Comparison of ENCODE assay signal across 13 mouse cellular contexts in genomic region chr5:72851674-72852098, GRCm38 (mm10). TPM values are rescaled to one million over a fixed set of nuclear protein-coding genes. Genes with fewer than 3 reads are reported as not detected.
DNase-seq lines count a peak whose midpoint lies in the region; ATAC-seq and TF ChIP-seq lines count a peak whose summit lies in the region.
"Had no signal": no experiment of that assay in that cellular context is flagged by ENCODE, and none has a peak within 500 bp of the region (broad histone marks: within the 10 kb centered on the region; RNA-seq: fewer than 3 reads in every experiment).

No protein-coding gene starts in this region.

- peak overlapping the region; percentile 48 for H3K27ac ChIP-seq in bone marrow macrophage, adult 2 months (ENCODE audit: insufficient read depth, low read depth, low read length)
- no peak overlapping the region for H3K27ac ChIP-seq in liver, embryonic 14.5 days
- no peak overlapping the region for H3K27ac ChIP-seq in stomach, postnatal 0 days (replicated peaks)

- TF ChIP-seq CTCF in lung, adult 2 months (IDR thresholded peaks at IDR 0.05; ENCODE audit: insufficient read depth, low read length), result no peak
- no peak for TF ChIP-seq CTCF in bone marrow macrophage, adult 2 months (IDR thresholded peaks at IDR 0.05; ENCODE audit: low read depth, low read length)
- TF ChIP-seq CTCF in liver, embryonic 14.5 days (IDR thresholded peaks at IDR 0.05; ENCODE audit: low read depth), result no peak
- no peak for TF ChIP-seq CTCF in stomach, postnatal 0 days (IDR thresholded peaks at IDR 0.05; ENCODE audit: low read depth)

- H3K4me2 ChIP-seq in liver, embryonic 14.5 days (ENCODE audit: low read depth), result no peak overlapping the region
- no peak overlapping the region for H3K4me2 ChIP-seq in stomach, postnatal 0 days (replicated peaks; ENCODE audit: low read depth)

- H3K4me3 ChIP-seq in lung, adult 2 months (replicated peaks; ENCODE audit: extremely low read depth, low read depth, low read length), result no peak overlapping the region
- H3K4me3 ChIP-seq in bone marrow macrophage, adult 2 months (ENCODE audit: insufficient read depth, low read length), result no peak overlapping the region
- no peak overlapping the region for H3K4me3 ChIP-seq in liver, embryonic 14.5 days (ENCODE audit: insufficient read depth in 1 of 2, low read depth in 2 of 2, low read length in 2 of 2)
- H3K4me3 ChIP-seq in stomach, postnatal 0 days (ENCODE audit: low read depth, low read length), result no peak overlapping the region

- H3K27me3 ChIP-seq in liver, embryonic 14.5 days (ENCODE audit: control insufficient read depth, insufficient read depth, low read length), result no peaks in the 10 kb centered on the region
- H3K27me3 ChIP-seq in stomach, postnatal 0 days (ENCODE audit: control insufficient read depth, insufficient read depth, low read length), result no peaks in the 10 kb centered on the region

- H3K4me1 ChIP-seq in lung, adult 2 months (ENCODE audit: control insufficient read depth, insufficient read depth, low read length), result peaks cover 5% of the 10 kb centered on the region
- peaks cover 84% of the 10 kb centered on the region for H3K4me1 ChIP-seq in bone marrow macrophage, adult 2 months (ENCODE audit: control insufficient read depth, insufficient read depth, low read length)
- peaks cover 11 to 41% of the 10 kb centered on the region in 2 experiments for H3K4me1 ChIP-seq in liver, embryonic 14.5 days (replicated peaks; ENCODE audit: control insufficient read depth in 2 of 2, insufficient read depth in 2 of 2, low read length in 1 of 2)
- 0 out of 2 replicates have a peak, but pooled peaks cover 6% of the 10 kb centered on the region for H3K4me1 ChIP-seq in stomach, postnatal 0 days (replicated peaks; ENCODE audit: control insufficient read depth, insufficient read depth)

- WGBS in lung, adult 2 months, result 61% methylated on average over 4 of the region's 4 CpGs
- WGBS in liver, embryonic 14.5 days (ENCODE audit: insufficient replicate concordance), result 3% methylated on average over 4 of the region's 4 CpGs
- WGBS in stomach, postnatal 0 days, result 53% methylated on average over 4 of the region's 4 CpGs

- peak; percentile 72 for TF ChIP-seq EP300 in liver, embryonic 14.5 days (IDR thresholded peaks at IDR 0.05; ENCODE audit: low read depth)
- TF ChIP-seq EP300 in stomach, postnatal 0 days (optimal IDR thresholded peaks at IDR 0.05), result no peak

- DNase-seq in lung, postnatal 25 days (ENCODE audit: low spot score), result peak; percentile 37
- no peak for DNase-seq in lung, adult 2 months
- DNase-seq in liver, embryonic 14.5 days (ENCODE audit: low read depth in 3 of 3, low spot score in 3 of 3), result peak in 2 of 3 experiments; percentile 30
- no peak for DNase-seq in stomach, postnatal 0 days (ENCODE audit: low spot score)
- DNase-seq in cerebellum, adult 8-10 months, result no peak
- DNase-seq in adrenal gland, postnatal 4 days (ENCODE audit: low spot score in 2 of 2), result no peak
- DNase-seq: cerebellum, adult 9-11 months; gastrocnemius, postnatal 25 days; kidney, adult 2 months; left cerebral cortex, postnatal 4 days; thymus, postnatal 25 days had no signal

- no peaks in the 10 kb centered on the region for H3K36me3 ChIP-seq in liver, embryonic 14.5 days (replicated peaks; ENCODE audit: control insufficient read depth, insufficient read depth, low read depth)
- no peaks in the 10 kb centered on the region for H3K36me3 ChIP-seq in stomach, postnatal 0 days (ENCODE audit: control insufficient read depth, insufficient read depth, low read length)

- no peak for TF ChIP-seq POLR2A in lung, adult 2 months (IDR thresholded peaks at IDR 0.05; ENCODE audit: borderline replicate concordance, extremely low read depth, low read depth, low read length)
- no peak for TF ChIP-seq POLR2A in bone marrow macrophage, adult 2 months (IDR thresholded peaks at IDR 0.05; ENCODE audit: borderline replicate concordance, low read depth, low read length)

- H3K9ac ChIP-seq in liver, embryonic 14.5 days (replicated peaks), result no peak overlapping the region
- H3K9ac ChIP-seq in stomach, postnatal 0 days (ENCODE audit: low read length), result no peak overlapping the region

- H3K9me3 ChIP-seq in liver, embryonic 14.5 days (ENCODE audit: control insufficient read depth, low read length), result no peaks in the 10 kb centered on the region
- H3K9me3 ChIP-seq in stomach, postnatal 0 days (ENCODE audit: control insufficient read depth, low read length), result no peaks in the 10 kb centered on the region

- ATAC-seq in liver, embryonic 14.5 days (ENCODE audit: insufficient read depth), result peak; percentile 77
- peak; percentile 16; the same call in 1 of the 2 replicates for ATAC-seq in stomach, postnatal 0 days (ENCODE audit: low FRiP score, low TSS enrichment)
- ATAC-seq: forebrain, embryonic 16.5 days had no signal

RNA-seq across cellular contexts. Expression of gene Tec, which starts 16.6 kb away (rescaled TPM):
- 3.0 and 4.2 TPM in 2 replicates for polyA plus RNA-seq in lung, adult 2 months (2012; rRNA removed)
- polyA plus RNA-seq in bone marrow macrophage, adult 2 months (2012; ENCODE audit: insufficient read depth, insufficient read length, missing spikeins), result 68.4 and 71.7 TPM in 2 replicates
- 1.4 and 1.9 TPM in 2 replicates for polyA plus RNA-seq in liver, embryonic 14.5 days (2012; rRNA removed)
- polyA plus RNA-seq in liver, embryonic 14.5 days (2014; fragmentation: Nextera tagmentation; extraction: Ambion mirVana), result 3.3 TPM in 2 replicates
- polyA plus RNA-seq in stomach, postnatal 0 days (2015; fragmentation: Nextera tagmentation; extraction: Ambion mirVana), result 9.5 and 9.6 TPM in 2 replicates
- 1 to 10 TPM; 3.2 to 5.0 TPM for total RNA-seq in adrenal gland, postnatal 4 days (2021)

Comparison
In these comparisons a context has a peak if more than half of its experiments do, and no peak if none do; other contexts are left out.
1. DNase-seq: peak in lung, postnatal 25 days (single experiment) and liver, embryonic 14.5 days (2 of 3); none in lung, adult 2 months (single experiment), stomach, postnatal 0 days (single experiment), cerebellum, adult 8-10 months (single experiment) and adrenal gland, postnatal 4 days (0 of 2).